Mouse (Mus musculus): ENCODE data around the gene Gm9999. TPM values are rescaled to one million over a fixed set of nuclear protein-coding genes. Genes with fewer than 3 reads are reported as not detected.
"Not testable (repeated sequence)": the region's sequence is repeated elsewhere in the genome, so short reads cannot be mapped to it uniquely, and the experiment has no call there.

The Gm9999 gene
- polyA plus RNA-seq, 1 experiment from 2014 or later: not detected

DNA sequence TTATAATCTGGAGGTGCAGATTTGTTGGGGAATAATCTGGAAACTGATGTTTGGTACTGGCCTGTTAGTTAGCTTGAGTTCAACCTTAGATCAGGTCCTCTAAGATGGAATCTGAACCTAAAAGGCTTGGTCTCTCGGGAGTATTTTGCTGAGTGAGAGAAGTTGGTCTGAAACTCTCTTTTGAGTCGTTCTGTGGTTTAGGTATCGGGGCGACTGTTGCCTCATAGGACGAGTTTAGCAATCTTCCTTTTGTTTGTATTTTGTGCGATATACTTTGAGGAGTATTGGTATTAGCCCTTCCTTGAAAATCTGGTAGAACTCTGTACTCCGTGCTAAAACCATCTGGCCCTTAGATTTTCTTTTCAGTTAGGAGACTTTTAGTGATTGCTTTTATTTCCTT lies 19.3 kb upstream of the Gm9999 start:
- peak overlapping the region; percentile 10; the same call in 1 of the 2 replicates for H3K9ac ChIP-seq (ENCODE audit: low read depth, low read length)
- 75% methylated on average over 7 of the region's 7 CpGs for WGBS
- DNase-seq (ENCODE audit: low spot score): no peak
- peaks cover 4% of the 10 kb centered on the region; the same call in 1 of the 2 replicates for H3K27me3 ChIP-seq (replicated peaks; ENCODE audit: control insufficient read depth, insufficient read depth, low read length)
- H3K9me3 ChIP-seq (ENCODE audit: control insufficient read depth, low read length): no peaks in the 10 kb centered on the region
- no peak for ATAC-seq (replicated peaks; ENCODE audit: low FRiP score)
- H3K27ac ChIP-seq (ENCODE audit: low read depth, low read length): no peak overlapping the region
- no peak overlapping the region for H3K4me3 ChIP-seq (ENCODE audit: low read depth, low read length)
- H3K36me3 ChIP-seq (ENCODE audit: control insufficient read depth, insufficient read depth, low read length): no peaks in the 10 kb centered on the region
- no peak overlapping the region for H3K4me2 ChIP-seq
- peaks cover 4% of the 10 kb centered on the region; the same call in 1 of the 2 replicates for H3K4me1 ChIP-seq (replicated peaks; ENCODE audit: control insufficient read depth, insufficient read depth, low read length)

DNA sequence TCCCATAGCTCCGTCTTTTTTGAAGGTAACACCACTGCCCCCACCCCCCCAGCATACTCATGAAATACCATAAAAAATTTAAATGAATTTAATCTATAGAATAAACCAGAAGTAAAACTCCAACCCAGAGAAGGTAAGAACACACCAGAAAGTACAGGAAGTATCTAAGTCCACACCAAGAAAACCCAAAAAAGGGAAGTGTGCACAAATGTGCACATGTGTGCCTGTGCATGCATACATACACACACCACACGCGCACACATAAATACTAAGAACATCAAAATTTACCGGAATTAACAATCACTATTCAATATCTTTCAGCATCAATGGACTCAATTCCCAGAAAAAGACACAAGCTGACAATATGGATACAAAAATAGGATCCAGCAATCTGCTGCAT lies 13.5 kb upstream of the Gm9999 start:
- H3K27me3 ChIP-seq (replicated peaks; ENCODE audit: control insufficient read depth, insufficient read depth, low read length): no peaks in the 10 kb centered on the region
- H3K4me3 ChIP-seq (ENCODE audit: low read depth, low read length): no peak overlapping the region
- no peak overlapping the region for H3K4me2 ChIP-seq
- H3K9ac ChIP-seq (ENCODE audit: low read depth, low read length): no peak overlapping the region
- no peaks in the 10 kb centered on the region for H3K36me3 ChIP-seq (ENCODE audit: control insufficient read depth, insufficient read depth, low read length)
- no peaks in the 10 kb centered on the region for H3K4me1 ChIP-seq (replicated peaks; ENCODE audit: control insufficient read depth, insufficient read depth, low read length)
- ATAC-seq (replicated peaks; ENCODE audit: low FRiP score) (no peak), DNase-seq (ENCODE audit: low spot score) (no peak)
- H3K27ac ChIP-seq (ENCODE audit: low read depth, low read length): no peak overlapping the region
- H3K9me3 ChIP-seq (ENCODE audit: control insufficient read depth, low read length): no peaks in the 10 kb centered on the region
- 88% methylated on average over 4 of the region's 4 CpGs for WGBS

- no peaks in the 10 kb centered on the region for H3K27me3 ChIP-seq (replicated peaks; ENCODE audit: control insufficient read depth, insufficient read depth, low read length)
- DNase-seq (ENCODE audit: low spot score) (no peak), ATAC-seq (replicated peaks; ENCODE audit: low FRiP score) (no peak)
- 83% methylated on average over 4 of the region's 4 CpGs for WGBS
- H3K4me1 ChIP-seq (replicated peaks; ENCODE audit: control insufficient read depth, insufficient read depth, low read length): no peaks in the 10 kb centered on the region
- no peak overlapping the region for H3K27ac ChIP-seq (ENCODE audit: low read depth, low read length)
- H3K9me3 ChIP-seq (ENCODE audit: control insufficient read depth, low read length): no peaks in the 10 kb centered on the region
- H3K9ac ChIP-seq (ENCODE audit: low read depth, low read length): no peak overlapping the region
- H3K36me3 ChIP-seq (ENCODE audit: control insufficient read depth, insufficient read depth, low read length): no peaks in the 10 kb centered on the region
- H3K4me3 ChIP-seq (ENCODE audit: low read depth, low read length): no peak overlapping the region
- no peak overlapping the region for H3K4me2 ChIP-seq
Measured at GRCm38 (mm10) chr7:46974648-46975047, 8.7 kb upstream of the Gm9999 start.

DNA sequence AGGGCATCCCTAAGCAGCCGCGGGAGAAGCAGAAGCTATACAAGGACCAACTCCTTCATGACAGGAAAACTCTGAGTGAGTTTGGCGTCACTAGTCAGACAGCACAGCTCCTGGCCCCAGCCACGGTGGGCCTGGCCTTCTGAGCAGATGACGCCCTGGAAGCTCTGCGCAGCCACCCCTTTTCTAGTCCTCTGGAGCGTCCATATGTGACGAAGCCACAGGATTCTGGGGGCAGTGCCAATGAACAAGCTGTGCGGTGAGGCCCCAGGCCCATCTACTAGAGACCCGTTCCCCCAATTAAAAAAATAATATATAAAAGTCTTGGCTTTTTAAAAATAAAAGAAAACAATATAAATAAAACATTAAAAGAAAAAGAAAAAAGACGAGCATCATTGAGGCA lies 7.9 kb upstream of the Gm9999 start:
- no peaks in the 10 kb centered on the region for H3K27me3 ChIP-seq (replicated peaks; ENCODE audit: control insufficient read depth, insufficient read depth, low read length)
- no peaks in the 10 kb centered on the region for H3K36me3 ChIP-seq (ENCODE audit: control insufficient read depth, insufficient read depth, low read length)
- H3K4me3 ChIP-seq (ENCODE audit: low read depth, low read length): no peak overlapping the region
- WGBS: 88% methylated on average over 11 of the region's 11 CpGs
- DNase-seq (ENCODE audit: low spot score) (no peak), ATAC-seq (replicated peaks; ENCODE audit: low FRiP score) (no peak)
- no peak overlapping the region for H3K9ac ChIP-seq (ENCODE audit: low read depth, low read length)
- H3K4me2 ChIP-seq: no peak overlapping the region
- no peak overlapping the region for H3K27ac ChIP-seq (ENCODE audit: low read depth, low read length)
- no peaks in the 10 kb centered on the region for H3K4me1 ChIP-seq (replicated peaks; ENCODE audit: control insufficient read depth, insufficient read depth, low read length)
- no peaks in the 10 kb centered on the region for H3K9me3 ChIP-seq (ENCODE audit: control insufficient read depth, low read length)

GRCm38 (mm10) chr7:46985718-46986505 lies 2.5 kb downstream of the Gm9999 start:
- Histone ChIP-seq H3K9me3 (ENCODE audit: control insufficient read depth, low read length) (no peaks in the 10 kb centered on the region), H3K4me1 (replicated peaks; ENCODE audit: control insufficient read depth, insufficient read depth, low read length) (peaks cover 8% of the 10 kb centered on the region), H3K27ac (ENCODE audit: low read depth, low read length) (no peak overlapping the region), H3K27me3 (replicated peaks; ENCODE audit: control insufficient read depth, insufficient read depth, low read length) (no peaks in the 10 kb centered on the region), H3K4me3 (ENCODE audit: low read depth, low read length) (no peak overlapping the region), H3K4me2 (no peak overlapping the region), H3K9ac (ENCODE audit: low read depth, low read length) (no peak overlapping the region), H3K36me3 (ENCODE audit: control insufficient read depth, insufficient read depth, low read length) (no peaks in the 10 kb centered on the region)
- ATAC-seq (replicated peaks; ENCODE audit: low FRiP score) (no peak), DNase-seq (ENCODE audit: low spot score) (no peak)
- 59% methylated on average over 8 of the region's 8 CpGs for WGBS

GRCm38 (mm10) chr7:46986646-46987045 lies 3.3 kb downstream of the Gm9999 start:
- no peak for DNase-seq (ENCODE audit: low spot score)
- Histone ChIP-seq H3K27me3 (replicated peaks; ENCODE audit: control insufficient read depth, insufficient read depth, low read length) (no peaks in the 10 kb centered on the region), H3K36me3 (ENCODE audit: control insufficient read depth, insufficient read depth, low read length) (0 out of 2 replicates have a peak, but pooled peaks cover under 1% of the 10 kb centered on the region), H3K4me1 (replicated peaks; ENCODE audit: control insufficient read depth, insufficient read depth, low read length) (peaks cover 8% of the 10 kb centered on the region), H3K9ac (ENCODE audit: low read depth, low read length) (no peak overlapping the region), H3K4me2 (no peak overlapping the region), H3K4me3 (ENCODE audit: low read depth, low read length) (no peak overlapping the region), H3K9me3 (ENCODE audit: control insufficient read depth, low read length) (no peaks in the 10 kb centered on the region), H3K27ac (ENCODE audit: low read depth, low read length) (no peak overlapping the region)
- 65% methylated on average over 5 of the region's 5 CpGs for WGBS
- no peak for ATAC-seq (replicated peaks; ENCODE audit: low FRiP score)

DNA sequence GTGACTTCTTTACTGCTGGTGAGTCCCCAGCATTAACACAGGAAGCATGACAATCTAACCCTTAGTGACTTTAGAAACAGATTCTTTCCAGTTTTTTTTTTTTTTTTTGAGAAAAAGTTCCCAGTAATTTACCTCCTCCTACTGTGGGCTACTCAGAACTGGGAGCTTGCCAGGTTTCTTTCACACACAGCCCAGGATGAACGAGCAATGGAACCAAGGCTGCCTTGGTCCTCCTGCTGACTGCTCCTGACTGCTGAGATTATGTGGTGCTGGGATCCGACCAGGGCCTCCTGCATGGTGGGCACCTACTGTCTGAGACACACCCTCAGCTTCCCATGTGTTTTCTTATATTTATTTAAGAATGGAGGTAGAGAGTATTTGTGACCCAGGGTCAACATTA lies 3.7 kb downstream of the Gm9999 start:
- H3K36me3 ChIP-seq (ENCODE audit: control insufficient read depth, insufficient read depth, low read length): peaks cover 4% of the 10 kb centered on the region; the same call in 1 of the 2 replicates
- H3K4me3 ChIP-seq (ENCODE audit: low read depth, low read length): no peak overlapping the region
- H3K9ac ChIP-seq (ENCODE audit: low read depth, low read length): no peak overlapping the region
- no peaks in the 10 kb centered on the region for H3K9me3 ChIP-seq (ENCODE audit: control insufficient read depth, low read length)
- no peak overlapping the region for H3K27ac ChIP-seq (ENCODE audit: low read depth, low read length)
- H3K4me1 ChIP-seq (replicated peaks; ENCODE audit: control insufficient read depth, insufficient read depth, low read length): peaks cover 8% of the 10 kb centered on the region
- DNase-seq (ENCODE audit: low spot score): no peak
- no peaks in the 10 kb centered on the region for H3K27me3 ChIP-seq (replicated peaks; ENCODE audit: control insufficient read depth, insufficient read depth, low read length)
- no peak for ATAC-seq (replicated peaks; ENCODE audit: low FRiP score)
- H3K4me2 ChIP-seq: no peak overlapping the region
- WGBS: 57% methylated on average over 2 of the region's 2 CpGs

DNA sequence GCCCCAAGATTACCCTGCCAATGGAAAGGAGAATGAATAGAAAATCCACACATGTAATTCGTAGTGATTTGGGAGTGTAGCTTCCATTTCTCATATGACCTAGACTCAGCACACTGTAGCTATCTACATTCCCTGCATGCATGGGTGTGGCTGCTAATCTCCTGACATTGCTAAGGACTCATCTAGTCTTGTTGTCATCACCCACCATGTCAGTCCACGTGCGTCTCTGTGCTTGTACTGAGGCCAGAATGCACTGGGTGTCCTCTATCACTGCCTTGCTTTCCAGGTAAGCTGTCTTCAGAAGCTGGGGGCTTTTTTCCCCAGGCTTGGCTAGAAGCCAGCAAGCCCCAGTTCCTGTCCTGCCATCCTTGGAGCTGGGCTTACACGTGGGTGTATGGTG lies 6.0 kb downstream of the Gm9999 start:
- not testable (repeated sequence) for H3K4me1 ChIP-seq (replicated peaks; ENCODE audit: control insufficient read depth, insufficient read depth, low read length); H3K9ac ChIP-seq (ENCODE audit: low read depth, low read length); H3K9me3 ChIP-seq (ENCODE audit: control insufficient read depth, low read length); H3K27ac ChIP-seq (ENCODE audit: low read depth, low read length); H3K4me2 ChIP-seq; DNase-seq (ENCODE audit: low spot score); H3K4me3 ChIP-seq (ENCODE audit: low read depth, low read length); H3K27me3 ChIP-seq (replicated peaks; ENCODE audit: control insufficient read depth, insufficient read depth, low read length)
- WGBS: 66% methylated on average over 4 of the region's 4 CpGs
- ATAC-seq (replicated peaks; ENCODE audit: low FRiP score): peak; percentile 86
- peaks cover 11% of the 10 kb centered on the region; the same call in 1 of the 2 replicates for H3K36me3 ChIP-seq (ENCODE audit: control insufficient read depth, insufficient read depth, low read length)

DNA sequence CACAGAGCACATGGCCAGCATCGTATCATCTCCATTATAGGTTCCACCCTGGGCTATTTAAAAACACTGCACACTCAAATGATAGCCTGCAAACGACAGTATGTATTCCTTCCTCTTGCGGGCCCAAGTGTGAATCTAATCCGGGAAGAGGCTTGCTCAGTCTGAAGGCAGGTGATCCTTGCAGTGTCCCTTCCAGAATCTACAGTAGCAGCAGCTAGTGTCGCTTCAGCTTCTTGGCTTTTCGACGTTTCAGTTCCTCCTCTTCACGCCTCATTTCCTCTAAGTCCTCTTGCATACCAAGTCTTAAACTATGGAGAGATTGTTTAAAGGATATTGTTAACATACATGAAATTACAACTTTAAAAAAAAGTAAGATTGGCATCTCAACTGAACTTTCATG lies 9.7 kb downstream of the Gm9999 start:
- Histone ChIP-seq H3K27me3 (replicated peaks; ENCODE audit: control insufficient read depth, insufficient read depth, low read length) (no peaks in the 10 kb centered on the region), H3K36me3 (ENCODE audit: control insufficient read depth, insufficient read depth, low read length) (peaks cover 32% of the 10 kb centered on the region), H3K4me2 (no peak overlapping the region), H3K4me1 (replicated peaks; ENCODE audit: control insufficient read depth, insufficient read depth, low read length) (peaks cover 28% of the 10 kb centered on the region), H3K9ac (ENCODE audit: low read depth, low read length) (no peak overlapping the region), H3K27ac (ENCODE audit: low read depth, low read length) (no peak overlapping the region), H3K9me3 (ENCODE audit: control insufficient read depth, low read length) (no peaks in the 10 kb centered on the region), H3K4me3 (ENCODE audit: low read depth, low read length) (no peak overlapping the region)
- no peak for DNase-seq (ENCODE audit: low spot score)
- no peak for ATAC-seq (replicated peaks; ENCODE audit: low FRiP score)
- 90% methylated on average over 8 of the region's 8 CpGs for WGBS

All from liver, embryonic 11.5 days (tissue).